Mouse (Mus musculus) left cerebral cortex, postnatal 14 days (tissue): ENCODE results near the gene Olfr957. TPM values are rescaled to one million over a fixed set of nuclear protein-coding genes. Genes with fewer than 3 reads are reported as not detected.
A peak's percentile ranks its signal among the peaks of the same experiment; 100 is the strongest.

Experiments used
- DNase-seq, 2 experiments: peaks; one replicate each; pipeline ENCODE4 v3.0.0; 2021 to 2022; ENCODE audit warnings: low spot score in 2 of 2, mixed read lengths in 1 of 2
- intact Hi-C: fragments of 180-260 bp; cut with DNase I; formaldehyde crosslinking; loops from one replicate; pipeline ENCODE4 v1.15.1; 2025
- long read RNA-seq, 2 experiments: library from polyadenylated mRNA; stranded (forward); transcript quantifications; one replicate each; pipeline ENCODE4 v2.0.0; 2021
- total RNA-seq, 2 experiments: library from RNA; stranded (reverse); gene quantifications; 2 replicates each; pipeline ENCODE4 v1.2.3; 2021

Olfr957 gene
- not detected for total RNA-seq
- long read RNA-seq, experiment 1: 0 reads
- long read RNA-seq, experiment 2: 0 reads

- no peak for DNase-seq
- intact Hi-C loops: loop anchor here (10.0 kb wide), 1 partner anchor 689 kb away; no protein-coding TSS in a partner anchor
Observed at GRCm38 (mm10) chr9:39515531-39515930, at the start of gene Olfr957. Olfr957 (minus strand) TSS chr9:39515809.

- intact Hi-C loops: no loop called here
- no peak for DNase-seq
Observed at GRCm38 (mm10) chr9:39558349-39558647, 42.7 kb upstream of the Olfr957 start.

- intact Hi-C loops: no loop called here
- peak; percentile 25 to 58 for DNase-seq
Observed at GRCm38 (mm10) chr9:39557529-39558348, 42.1 kb upstream of the Olfr957 start.

- intact Hi-C loops: no loop called here
Observed at GRCm38 (mm10) chr9:39553946-39554345, 38.3 kb upstream of the Olfr957 start, which contains the start of gene Olfr958. Olfr958 (minus strand) TSS chr9:39554054.

GRCm38 (mm10) chr9:39550806-39551205 lies 35.2 kb upstream of the Olfr957 start:
- DNase-seq: peak in 1 of 2 experiments; percentile 18

More at GRCm38 (mm10) chr9:39553946-39554345, 38.3 kb upstream of the Olfr957 start, which contains the start of gene Olfr958:
- no peak for DNase-seq

GRCm38 (mm10) chr9:39523616-39524285 lies 8.1 kb upstream of the Olfr957 start:
- no peak for DNase-seq
- intact Hi-C loops: no loop called here

More at GRCm38 (mm10) chr9:39550806-39551205, 35.2 kb upstream of the Olfr957 start:
- intact Hi-C loops: no loop called here

GRCm38 (mm10) chr9:39518595-39518994 lies 3.0 kb upstream of the Olfr957 start:
- DNase-seq: no peak
- intact Hi-C loops: loop anchor here (10.0 kb wide), 1 partner anchor 686 kb away; no protein-coding TSS in a partner anchor

GRCm38 (mm10) chr9:39509412-39509811 lies 6.2 kb downstream of the Olfr957 start:
- DNase-seq: no peak
- intact Hi-C loops: loop anchor here (2.0 kb wide), 1 partner anchor 103 kb away; no protein-coding TSS in a partner anchor

- DNase-seq: peak; percentile 55 to 80
- intact Hi-C loops: loop anchor here (2.0 kb wide), 1 partner anchor 104 kb away; no protein-coding TSS in a partner anchor
Observed at GRCm38 (mm10) chr9:39508998-39509397, 6.6 kb downstream of the Olfr957 start.

- DNase-seq: no peak
Observed at GRCm38 (mm10) chr9:39493895-39494294, 21.7 kb downstream of the Olfr957 start, which contains the start of gene Olfr44. Olfr44 (minus strand) TSS chr9:39493995.

GRCm38 (mm10) chr9:39471844-39472243 lies 43.8 kb downstream of the Olfr957 start, which contains the start of gene Olfr955:
Olfr955 (minus strand) TSS chr9:39471944.
- intact Hi-C loops: loop anchor here (5.0 kb wide), 1 partner anchor 40 kb away; no protein-coding TSS in a partner anchor
- DNase-seq: no peak

More at GRCm38 (mm10) chr9:39493895-39494294, 21.7 kb downstream of the Olfr957 start, which contains the start of gene Olfr44:
- intact Hi-C loops: no loop called here

Other genes with a start within 250 kb of the Olfr957 start
- gene Olfr945, start 239.0 kb downstream of the Olfr957 start, total RNA-seq: not detected
- gene Olfr948, start 189.8 kb downstream of the Olfr957 start, total RNA-seq: not detected
- not detected for gene Olfr951, start 128.4 kb downstream of the Olfr957 start, total RNA-seq
- gene Olfr952, start 88.7 kb downstream of the Olfr957 start, total RNA-seq: not detected
- not detected for gene Olfr954, start 59.1 kb downstream of the Olfr957 start, total RNA-seq
- gene Olfr955, start 43.9 kb downstream of the Olfr957 start, total RNA-seq: not detected
- gene Olfr44, start 21.8 kb downstream of the Olfr957 start, total RNA-seq: not detected
- gene Olfr958, start 38.2 kb upstream of the Olfr957 start, total RNA-seq: not detected
- not detected for gene Olfr959, start 59.8 kb upstream of the Olfr957 start, total RNA-seq
- 10 to 100 TPM in 1 of 2 experiments, 1 to 10 TPM in 1; 6.5 to 13.9 TPM for gene AW551984, start 88.6 kb upstream of the Olfr957 start, total RNA-seq
- not detected for gene Olfr148, start 94.8 kb upstream of the Olfr957 start, total RNA-seq
- gene Olfr960, start 105.6 kb upstream of the Olfr957 start, total RNA-seq: not detected
- not detected for gene Olfr961, start 129.3 kb upstream of the Olfr957 start, total RNA-seq
- gene Olfr963, start 151.4 kb upstream of the Olfr957 start, total RNA-seq: not detected
- not detected for gene Olfr149, start 191.3 kb upstream of the Olfr957 start, total RNA-seq
- gene Olfr965, start 195.5 kb upstream of the Olfr957 start, total RNA-seq: not detected
- not detected for gene Olfr150, start 215.2 kb upstream of the Olfr957 start, total RNA-seq
- not detected for gene Olfr967, start 230.4 kb upstream of the Olfr957 start, total RNA-seq